Mouse (Mus musculus): ENCODE measurements around the gene Pde5a. TPM values are rescaled to one million over a fixed set of nuclear protein-coding genes. Genes with fewer than 3 reads are reported as not detected.

The Pde5a gene
- total RNA-seq, 2 experiments from 2014 or later: 9.1 to 9.6 TPM

DNA sequence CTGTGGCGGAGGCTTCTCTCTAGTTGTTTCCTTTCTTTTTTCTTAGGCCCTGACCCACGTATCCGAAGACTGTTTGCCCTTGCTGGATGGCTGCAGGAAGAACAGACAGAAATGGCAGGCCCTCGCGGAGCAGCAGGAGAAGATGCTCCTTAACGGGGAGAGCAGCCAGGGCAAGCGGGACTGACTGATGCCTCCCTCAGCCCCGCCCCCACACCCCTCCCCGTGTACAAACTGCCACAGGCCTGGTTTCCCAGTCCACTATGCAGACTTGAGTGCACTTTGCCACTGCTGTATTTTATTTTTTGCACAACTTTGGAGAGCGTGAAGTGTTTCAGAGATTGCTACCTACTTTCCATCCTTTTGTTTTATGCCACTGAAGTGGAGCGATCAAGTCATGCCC lies 126.4 kb downstream of the Pde5a start:
- DNase-seq: no peak

GRCm38 (mm10) chr3:122859829-122860228 lies 131.1 kb downstream of the Pde5a start:
- no peak for DNase-seq

DNA sequence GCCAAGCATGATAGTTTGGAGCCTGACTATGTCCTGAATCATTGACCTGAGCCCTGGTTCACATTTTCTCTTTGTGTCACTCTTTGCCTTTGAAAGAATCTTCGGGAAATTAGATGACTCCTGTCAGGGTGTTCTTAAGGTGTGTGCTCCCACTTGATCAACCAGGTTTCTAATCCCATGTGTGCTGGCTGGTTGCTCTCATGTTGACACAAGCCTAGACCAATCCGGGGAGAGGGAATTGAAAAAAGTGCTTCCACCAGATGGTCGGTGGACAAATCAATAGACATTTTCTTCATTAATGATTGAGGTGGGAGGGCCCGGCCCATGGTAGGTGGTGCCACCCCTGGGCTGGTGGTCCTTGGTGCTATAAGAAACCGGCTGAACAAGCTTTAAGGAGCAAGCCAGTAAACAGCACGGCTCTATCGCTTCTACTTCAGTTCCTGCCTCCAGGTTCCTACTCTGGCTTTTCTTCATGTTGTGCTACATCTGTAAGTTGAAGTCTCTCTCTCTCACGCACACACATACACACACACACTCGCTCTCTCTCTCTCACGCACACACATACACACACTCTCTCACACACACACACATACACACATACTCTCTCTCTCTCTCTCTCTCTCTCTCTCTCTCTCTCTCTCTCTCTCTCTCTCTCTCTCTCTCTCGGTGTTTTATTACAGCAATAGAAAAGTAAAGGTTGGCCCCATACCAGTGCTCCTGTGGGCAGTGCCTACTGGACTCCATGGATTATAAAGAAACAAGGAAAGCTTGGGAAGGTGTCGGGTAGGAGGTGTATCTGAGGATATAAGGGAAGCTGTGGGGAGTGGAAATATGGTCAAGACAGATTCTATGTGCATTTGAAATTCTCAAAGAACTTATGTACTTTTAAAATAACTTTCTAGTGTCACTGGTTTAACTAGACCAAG lies 132.1 kb downstream of the Pde5a start:
- no peak for DNase-seq

- no peak for DNase-seq
These were observed 136.3 kb downstream of the Pde5a start for GRCm38 (mm10) chr3:122865092-122865491.

GRCm38 (mm10) chr3:122868270-122868669 lies 139.5 kb downstream of the Pde5a start:
- no peak for DNase-seq

- no peak for DNase-seq
These were observed 142.8 kb downstream of the Pde5a start for GRCm38 (mm10) chr3:122871596-122871995.

DNA sequence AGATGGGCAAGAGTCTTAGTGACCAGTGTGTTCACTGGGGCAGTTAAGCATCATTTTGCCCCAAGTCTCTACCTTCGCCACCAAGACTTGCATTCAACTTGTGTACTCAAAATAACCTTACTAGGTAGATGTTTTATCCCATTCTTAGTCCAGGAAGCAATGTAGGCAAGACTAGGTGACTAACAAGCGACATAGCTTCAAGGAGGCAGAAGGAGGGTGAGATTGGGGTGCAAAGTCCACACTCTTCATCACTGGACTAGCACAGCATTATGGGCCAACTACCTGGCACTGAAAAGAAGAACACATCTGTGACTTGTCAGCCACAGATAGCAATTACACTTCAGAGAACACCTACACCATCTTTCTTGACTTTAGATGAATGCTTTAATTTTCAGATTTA lies 148.1 kb downstream of the Pde5a start:
- no peak for DNase-seq

DNA sequence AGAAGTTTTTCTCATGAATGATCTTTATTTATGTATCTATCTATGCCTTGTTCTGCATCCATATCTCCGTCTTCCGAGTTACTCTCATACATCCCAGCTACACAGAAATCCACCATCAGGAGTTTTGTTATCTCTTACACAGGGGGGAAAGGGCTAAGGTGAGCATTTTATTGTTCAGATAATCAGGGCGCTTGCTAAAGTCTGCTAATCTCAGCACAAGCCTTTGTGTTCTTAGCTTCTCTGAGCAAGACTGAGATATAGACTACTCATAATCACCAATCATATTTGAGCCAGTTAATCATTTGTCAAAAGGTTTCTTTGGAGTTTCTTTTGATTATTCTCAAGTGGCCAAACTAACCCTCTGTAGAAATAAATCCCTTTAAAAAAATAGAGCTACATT lies 148.8 kb downstream of the Pde5a start:
- DNase-seq: no peak

GRCm38 (mm10) chr3:122878705-122879315 lies 150.1 kb downstream of the Pde5a start:
- DNase-seq: no peak

DNA sequence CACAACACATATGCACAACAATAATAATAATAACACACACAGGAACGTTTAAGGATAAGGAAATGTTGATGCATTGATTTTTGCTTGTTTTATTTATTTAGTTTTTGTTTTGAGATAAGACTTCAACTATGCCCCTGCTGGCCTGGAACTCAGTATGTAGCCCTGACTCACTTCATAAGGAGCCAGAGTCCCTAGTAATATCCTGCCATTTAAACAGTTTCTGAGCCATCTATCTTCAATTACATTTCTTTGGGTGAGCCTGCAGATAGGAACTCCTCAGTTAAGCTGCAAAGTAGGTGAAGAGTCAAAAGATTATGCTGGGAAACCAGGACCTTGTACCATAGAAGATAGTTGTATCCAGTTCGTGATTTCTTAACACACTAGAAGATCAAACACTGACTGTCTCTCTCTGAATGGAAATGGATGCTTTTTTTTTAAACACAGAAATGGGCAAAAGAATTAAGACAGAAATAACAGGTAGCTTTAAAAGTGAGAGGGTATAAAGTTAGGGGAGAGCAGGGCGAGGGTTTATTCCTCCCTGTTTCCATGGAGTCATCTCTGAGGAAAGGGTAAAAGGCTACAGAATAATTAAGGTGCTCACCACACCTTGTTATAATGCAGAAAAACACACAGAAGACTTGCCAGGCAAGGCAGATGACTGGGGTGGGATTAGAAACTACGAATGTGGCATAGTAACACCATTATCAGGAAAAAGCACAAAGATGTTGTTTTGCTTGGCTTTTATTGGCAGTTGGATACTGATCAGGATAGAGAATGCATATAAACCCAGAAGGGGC lies 159.0 kb downstream of the Pde5a start:
- no peak for DNase-seq

DNA sequence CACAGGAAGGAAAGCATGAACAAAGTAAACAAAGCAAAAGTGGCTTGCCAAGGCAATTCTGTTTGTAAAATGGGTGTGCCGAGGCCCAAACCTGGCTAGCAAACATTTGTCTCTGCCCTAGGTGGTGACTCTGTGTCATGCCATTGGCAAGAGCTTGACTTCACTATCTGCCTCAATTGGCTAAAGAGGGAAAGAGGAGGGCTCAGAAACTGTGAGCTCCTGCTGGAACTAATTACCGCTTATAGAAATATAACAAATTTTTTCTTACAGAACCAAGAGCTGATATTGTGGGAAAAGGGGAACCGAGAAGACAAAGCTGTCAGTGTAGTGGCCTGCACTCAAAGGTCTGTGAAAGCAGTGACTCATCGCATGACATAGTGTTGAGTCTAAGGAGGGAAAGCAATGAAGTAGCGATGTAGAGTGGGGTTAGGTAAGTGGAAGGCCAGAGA lies 159.6 kb downstream of the Pde5a start:
- no peak for DNase-seq

DNA sequence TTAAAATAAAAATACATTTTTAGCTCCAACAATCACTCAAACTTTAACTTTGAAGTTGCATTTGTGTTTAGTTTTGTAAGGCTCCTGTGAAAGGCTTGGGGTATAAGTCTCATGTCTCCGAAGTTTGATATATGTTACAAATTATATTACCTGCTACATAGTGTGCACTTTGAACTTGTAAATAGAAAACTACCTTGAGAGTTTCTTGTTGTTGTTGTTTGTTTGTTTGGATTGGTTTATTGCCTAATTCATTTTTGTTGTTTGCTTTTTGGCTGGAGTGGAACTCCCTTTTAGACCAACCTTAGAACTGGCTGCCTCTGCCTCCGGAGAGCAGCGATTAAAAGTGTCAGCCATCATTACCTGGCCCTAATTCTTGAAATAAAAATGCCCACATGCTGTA lies 166.0 kb downstream of the Pde5a start, which contains the start of gene Fabp2:
Gene Fabp2 (plus strand): TSS at position 301 of the 400 bp plus-strand sequence.
- DNase-seq: no peak

- no peak for DNase-seq
These were observed 166.5 kb downstream of the Pde5a start for GRCm38 (mm10) chr3:122895189-122895731.

- DNase-seq: no peak
These were observed 169.5 kb downstream of the Pde5a start for GRCm38 (mm10) chr3:122898254-122898653.

DNA sequence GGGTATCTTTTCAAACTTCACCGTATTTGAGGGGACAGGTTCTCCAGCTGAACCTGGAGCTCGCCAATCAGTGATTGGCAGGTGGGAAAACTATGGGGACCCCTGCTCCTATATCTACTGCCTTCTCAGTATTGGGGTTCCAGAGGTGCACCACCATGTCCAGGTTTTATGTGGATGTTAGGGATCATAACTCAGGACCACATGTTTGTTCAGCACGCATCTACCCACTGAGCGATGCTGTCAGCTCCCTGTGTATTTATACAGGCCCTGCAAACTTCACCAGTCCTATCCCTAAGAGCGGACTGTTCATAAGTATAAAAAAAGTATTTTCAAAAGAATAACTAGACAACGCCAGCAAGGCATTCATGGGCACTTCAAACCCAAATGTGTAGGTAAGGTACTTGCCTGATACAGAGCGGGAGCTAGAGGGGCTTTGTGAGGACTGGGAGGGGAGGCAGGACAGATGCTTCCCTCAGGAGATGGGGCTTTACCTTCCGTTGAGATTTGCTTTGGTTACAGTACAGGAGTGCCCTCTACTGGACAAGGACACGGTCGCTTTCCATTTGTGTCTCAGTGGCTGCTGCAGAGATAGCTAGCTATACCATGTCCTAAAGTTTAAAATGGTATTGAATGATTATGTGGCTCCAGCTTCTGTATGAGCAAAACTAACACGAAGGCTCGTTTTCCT lies 175.1 kb downstream of the Pde5a start:
- peak; percentile 11 to 34 for DNase-seq

DNA sequence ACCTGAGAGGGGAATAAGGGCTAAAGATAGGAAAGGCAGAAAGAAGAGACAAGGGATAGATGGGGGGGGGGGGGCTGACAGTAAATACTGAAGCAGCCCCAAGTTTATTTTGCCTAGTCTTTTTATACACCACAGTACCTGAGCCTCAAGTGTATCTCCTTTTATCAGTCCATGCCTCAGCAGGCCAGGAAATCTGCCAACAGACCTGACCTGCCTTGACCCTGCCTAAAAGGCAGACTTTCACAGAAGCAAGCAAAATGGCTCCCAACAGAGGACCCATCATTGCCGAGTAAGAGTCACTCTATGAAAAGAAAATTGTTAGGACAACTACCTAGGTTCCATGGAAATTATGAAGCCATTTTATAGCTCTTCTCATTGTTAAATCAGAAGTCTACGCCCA lies 179.1 kb downstream of the Pde5a start:
- no peak for DNase-seq

Other genes starting within 250 kb of the Pde5a start
- 10 to 100 TPM; 30.4 to 35.0 TPM for gene Fnbp1l, start 109.2 kb upstream of the Pde5a start, total RNA-seq (2021)
- not detected for gene Fabp2, start 166.1 kb downstream of the Pde5a start, total RNA-seq (2021)
- gene Gm10959, start 190.4 kb downstream of the Pde5a start, total RNA-seq (2021): not detected
- 10 to 100 TPM; 46.7 to 62.4 TPM for gene 1810037I17Rik, start 195.3 kb downstream of the Pde5a start, total RNA-seq (2021)

Measured in layer of hippocampus, postnatal 36 days (tissue).